Mouse (Mus musculus) forebrain, postnatal 0 days (tissue): ENCODE data around the gene Kdm2a. TPM values are rescaled to one million over a fixed set of nuclear protein-coding genes. Genes with fewer than 3 reads are reported as not detected.

ENCODE experiments used
- ATAC-seq: fragments of 200-750 bp; cut with Nextera tagmentation; 2 replicates; pipeline ENCODE4 v1.8.0; 2017; ENCODE audit warnings: mild to moderate bottlenecking, moderate library complexity
- DNase-seq: peaks from one replicate; pipeline ENCODE4 v3.0.0-alpha.2; 2015
- H3K27ac ChIP-seq: fragments of 300-500 bp; sonication (generic); 2 replicates; pipeline ENCODE4 v1.5.1; 2014; ENCODE audit warnings: low read depth, mild to moderate bottlenecking, antibody characterized with exemption, low read length, moderate library complexity, mixed read lengths
- H3K27me3 ChIP-seq: fragments of 300-500 bp; sonication (generic); 2 replicates; pipeline ENCODE4 v1.6.1; 2014; ENCODE audit warnings: mild to moderate bottlenecking, low read length, mixed read lengths; ENCODE audit not compliant: insufficient read depth
- H3K36me3 ChIP-seq: fragments of 300-500 bp; sonication (generic); 2 replicates; pipeline ENCODE4 v1.6.1; 2014; ENCODE audit warnings: mild to moderate bottlenecking, moderate library complexity; ENCODE audit not compliant: insufficient read depth
- H3K4me1 ChIP-seq: fragments of 300-500 bp; sonication (generic); 2 replicates; pipeline ENCODE4 v1.6.1; 2014; ENCODE audit warnings: antibody characterized with exemption; ENCODE audit not compliant: insufficient read depth
- H3K4me2 ChIP-seq: fragments of 300-500 bp; sonication (generic); 2 replicates; pipeline ENCODE4 v1.6.1; 2014; ENCODE audit warnings: low read depth, mild to moderate bottlenecking, moderate library complexity
- H3K4me3 ChIP-seq: fragments of 300-500 bp; sonication (generic); 2 replicates; pipeline ENCODE4 v1.5.1; 2014; ENCODE audit warnings: low read depth, low read length, mixed read lengths
- H3K9ac ChIP-seq: fragments of 300-500 bp; sonication (generic); 2 replicates; pipeline ENCODE4 v1.6.1; 2014; ENCODE audit warnings: mild to moderate bottlenecking
- H3K9me3 ChIP-seq: fragments of 300-500 bp; sonication (generic); 2 replicates; pipeline ENCODE4 v1.6.1; 2016; ENCODE audit warnings: low read length
- CTCF ChIP-seq: sonication (generic); IDR thresholded peaks from 2 replicates; pipeline ENCODE4 v1.5.1; 2016; ENCODE audit warnings: antibody characterized with exemption, control low read depth, low read depth
- WGBS: fragments of 180-500 bp; shearing (Covaris S2); extraction: QIAGEN DNeasy Blood & Tissue Kit; methylation state at CpG from one replicate; pipeline ENCODE4 v1.1.7; 2014; 5-methylcytosine and 5-hydroxymethylcytosine counted together
- polyA plus RNA-seq: library from polyadenylated mRNA; unstranded; fragments of >200 nt; fragmentation: Nextera tagmentation; extraction: Ambion mirVana; gene quantifications from 2 replicates; pipeline ENCODE4 v1.2.1, GENCODE M21; 2015
- total RNA-seq: library from RNA; depleted of rRNA; stranded (reverse); fragments of >200 nt; gene quantifications from 2 replicates; pipeline ENCODE4 v1.2.3, GENCODE M21; 2014

Kdm2a gene
- total and polyA plus RNA-seq, 2 experiments from 2014 or later: 19.5 to 71.7 TPM

DNA sequence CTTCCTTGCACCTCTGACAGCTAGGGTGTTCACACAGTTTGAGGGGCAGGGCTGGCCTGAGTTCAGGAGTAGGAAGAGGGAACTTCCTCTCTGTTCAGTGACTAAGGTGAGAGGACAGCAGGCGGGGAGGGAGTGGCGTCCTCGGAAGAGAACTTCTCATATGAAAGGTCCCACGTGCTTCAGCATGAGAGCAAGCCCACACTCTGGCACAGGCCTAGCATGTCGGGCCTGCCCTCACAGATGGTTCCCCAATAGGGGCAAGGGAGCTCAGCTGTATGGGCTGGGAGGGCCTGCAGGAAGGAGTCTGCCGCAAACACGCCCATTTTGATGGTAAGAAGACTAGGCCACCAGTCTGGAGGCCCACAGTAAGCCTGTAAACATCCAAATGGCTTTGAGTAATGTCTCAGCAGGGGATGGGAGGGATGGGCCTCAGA is 97.8 kb downstream of the Kdm2a start:
- DNase-seq (no peak), ATAC-seq (no peak)
- Histone ChIP-seq H3K36me3 (no peaks in the 10 kb centered on the region), H3K9me3 (no peaks in the 10 kb centered on the region), H3K4me2 (no peak overlapping the region), H3K27ac (no peak overlapping the region), H3K9ac (no peak overlapping the region), H3K4me1 (peaks cover 35% of the 10 kb centered on the region), H3K27me3 (no peaks in the 10 kb centered on the region), H3K4me3 (no peak overlapping the region)
- 47% methylated on average over 7 of the region's 7 CpGs for WGBS
- TF ChIP-seq CTCF: no peak

DNA sequence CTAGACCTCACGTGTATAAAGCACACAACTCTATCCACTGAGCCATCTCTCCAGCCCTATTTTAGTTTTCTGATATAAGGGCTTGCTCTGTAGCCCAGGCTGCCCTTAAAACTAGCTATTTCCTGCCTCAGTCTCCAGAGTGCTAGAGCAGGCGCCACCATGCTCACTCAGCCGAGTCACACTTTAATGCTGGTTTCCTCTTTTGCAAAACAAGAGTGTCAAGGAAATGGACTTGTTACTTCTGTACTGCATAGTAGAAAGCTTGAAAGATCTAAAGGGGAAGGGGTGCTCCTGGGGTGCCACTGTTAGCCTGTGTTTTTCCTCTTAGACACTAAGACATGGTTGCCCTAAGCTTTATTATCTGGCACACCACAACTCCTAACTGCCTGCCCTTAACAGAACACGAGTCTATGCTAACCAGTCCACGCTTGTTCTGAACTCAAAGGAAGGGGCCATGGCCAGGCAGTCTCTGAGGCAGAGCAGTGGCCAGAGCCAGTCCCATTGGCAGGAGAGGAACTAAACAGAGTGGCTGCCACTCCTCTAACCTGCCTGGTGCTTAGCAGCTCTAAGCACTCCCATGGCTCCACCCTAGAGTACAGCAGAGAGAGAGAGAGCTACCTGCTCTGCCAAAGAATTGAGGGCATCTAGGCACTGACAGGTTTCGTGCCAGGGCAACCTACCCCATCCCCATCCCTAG is 98.4 kb downstream of the Kdm2a start:
- H3K27me3 ChIP-seq: no peaks in the 10 kb centered on the region
- peaks cover 31% of the 10 kb centered on the region for H3K4me1 ChIP-seq
- no peak overlapping the region for H3K4me2 ChIP-seq
- H3K9ac ChIP-seq: no peak overlapping the region
- H3K9me3 ChIP-seq: no peaks in the 10 kb centered on the region
- TF ChIP-seq CTCF: no peak
- H3K36me3 ChIP-seq: 0 out of 2 replicates have a peak, but pooled peaks cover under 1% of the 10 kb centered on the region
- DNase-seq (no peak), ATAC-seq (no peak)
- no peak overlapping the region for H3K4me3 ChIP-seq
- WGBS: 82% methylated on average over 6 of the region's 6 CpGs
- no peak overlapping the region for H3K27ac ChIP-seq

DNA sequence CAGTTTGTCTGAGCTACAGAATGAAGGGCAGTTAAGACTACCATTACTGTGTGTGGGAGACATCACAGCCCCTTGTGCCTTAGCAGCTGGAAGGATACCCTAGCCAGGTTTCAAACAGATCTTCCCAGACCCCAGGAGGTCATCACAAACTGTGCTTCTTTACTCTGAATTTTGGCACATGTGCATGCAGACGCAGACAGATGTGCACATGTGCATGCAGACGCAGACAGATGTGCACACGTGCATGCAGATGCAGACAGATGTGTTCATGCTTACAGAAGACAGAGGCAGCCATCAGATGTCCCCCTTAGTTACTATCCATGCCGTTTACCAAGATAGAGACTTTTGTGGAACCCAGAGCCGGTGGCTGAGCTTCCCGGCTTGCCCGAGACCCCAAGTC is 99.0 kb downstream of the Kdm2a start:
- no peak for ATAC-seq
- Histone ChIP-seq H3K4me1 (peaks cover 25% of the 10 kb centered on the region), H3K9me3 (no peaks in the 10 kb centered on the region), H3K4me3 (no peak overlapping the region), H3K27ac (no peak overlapping the region), H3K9ac (no peak overlapping the region), H3K4me2 (no peak overlapping the region), H3K36me3 (0 out of 2 replicates have a peak, but pooled peaks cover 4% of the 10 kb centered on the region), H3K27me3 (no peaks in the 10 kb centered on the region)
- WGBS: 91% methylated on average over 7 of the region's 7 CpGs
- DNase-seq: no peak
- TF ChIP-seq CTCF: no peak

DNA sequence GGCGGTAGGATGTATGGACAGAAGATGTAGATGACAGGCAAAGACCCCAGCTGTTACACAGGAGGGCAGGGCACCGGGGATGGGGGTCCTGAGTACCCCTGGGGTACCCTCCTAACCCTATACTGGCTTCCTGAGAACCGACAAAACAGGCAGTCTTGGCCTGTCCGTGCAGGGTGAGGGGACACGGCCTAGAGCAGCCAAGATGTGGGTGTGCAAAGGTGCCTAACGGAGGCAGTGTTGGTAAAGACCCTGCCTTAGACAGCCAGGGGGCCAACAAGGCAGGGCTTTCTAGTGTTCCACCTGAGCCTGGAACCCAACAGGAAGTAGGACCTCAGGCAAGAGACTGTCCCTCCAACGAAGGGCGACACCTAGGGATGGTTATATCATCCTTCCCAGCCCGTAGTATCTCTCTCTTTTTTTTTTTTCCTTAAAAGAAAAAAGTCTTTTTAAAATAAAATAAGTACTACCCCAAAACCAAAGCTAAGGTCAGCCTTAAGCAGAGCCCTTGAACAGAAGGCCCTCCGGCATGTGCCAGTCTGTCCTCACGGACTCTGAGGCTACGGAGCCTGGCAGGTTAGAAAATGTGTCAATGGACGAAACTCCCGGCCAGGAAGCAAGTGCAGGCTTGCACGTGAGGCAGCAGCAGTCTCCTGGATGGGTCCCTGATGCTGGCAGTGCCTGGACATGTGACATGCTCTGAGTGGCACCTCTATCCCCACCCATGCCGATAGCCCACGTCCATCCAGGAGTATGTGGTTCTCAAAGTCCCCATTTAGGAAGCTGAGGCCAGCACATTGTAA is 99.6 kb downstream of the Kdm2a start:
- Histone ChIP-seq H3K9ac (no peak overlapping the region), H3K27me3 (no peaks in the 10 kb centered on the region), H3K4me1 (peaks cover 19% of the 10 kb centered on the region), H3K4me3 (no peak overlapping the region), H3K36me3 (0 out of 2 replicates have a peak, but pooled peaks cover 4% of the 10 kb centered on the region), H3K4me2 (no peak overlapping the region), H3K9me3 (no peaks in the 10 kb centered on the region), H3K27ac (no peak overlapping the region)
- whole genome bisulfite sequencing: 93% methylated on average over 17 of the region's 17 CpGs
- TF ChIP-seq CTCF: no peak
- no peak for ATAC-seq
- no peak for DNase-seq

DNA sequence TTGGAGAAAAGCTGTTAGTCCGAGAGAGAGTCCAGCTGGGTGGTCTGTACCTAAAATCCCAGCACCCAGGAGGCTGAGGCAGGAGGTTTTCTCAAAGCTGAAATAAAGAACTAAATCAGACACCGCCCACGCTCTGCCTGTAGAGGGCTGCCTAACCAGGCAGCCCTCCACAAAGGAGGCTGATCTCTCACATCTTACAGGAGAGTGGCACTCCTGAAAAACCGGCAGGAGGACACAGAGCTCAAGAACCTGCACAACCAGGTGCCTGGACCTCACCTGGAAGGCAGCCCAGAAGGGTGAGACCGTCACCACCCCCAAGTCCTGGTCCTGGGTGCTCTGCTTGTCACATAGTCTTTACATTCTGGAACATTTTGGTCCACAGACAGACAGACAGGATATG is 100.2 kb downstream of the Kdm2a start:
- no peak overlapping the region for H3K4me2 ChIP-seq
- peaks cover 13% of the 10 kb centered on the region for H3K4me1 ChIP-seq
- no peaks in the 10 kb centered on the region for H3K27me3 ChIP-seq
- ATAC-seq (no peak), DNase-seq (no peak)
- H3K36me3 ChIP-seq: peaks cover 8% of the 10 kb centered on the region
- no peak overlapping the region for H3K27ac ChIP-seq
- WGBS: 91% methylated on average over 5 of the region's 5 CpGs
- TF ChIP-seq CTCF: no peak
- H3K9me3 ChIP-seq: no peaks in the 10 kb centered on the region
- no peak overlapping the region for H3K4me3 ChIP-seq
- no peak overlapping the region for H3K9ac ChIP-seq

DNA sequence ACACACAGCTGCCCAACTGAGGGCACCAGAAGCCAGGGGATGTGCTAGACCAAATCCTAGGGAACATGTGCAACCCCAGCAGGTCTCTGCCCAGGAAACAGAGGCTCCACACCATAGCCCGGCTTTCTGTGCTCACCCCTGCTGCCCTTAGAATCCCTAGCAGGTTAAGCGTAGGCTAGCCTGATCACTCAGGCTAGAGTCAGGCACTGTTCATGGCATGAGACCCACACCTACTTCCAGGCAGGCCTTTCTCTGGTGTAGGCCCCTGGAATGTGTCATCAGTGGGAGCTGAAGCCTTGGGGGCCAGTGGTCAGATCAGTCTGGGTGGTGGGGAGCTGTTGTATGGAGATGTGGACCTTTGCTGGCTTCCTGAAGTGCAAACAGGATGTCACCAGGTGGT is 101.5 kb downstream of the Kdm2a start:
- TF ChIP-seq CTCF: no peak
- DNase-seq: no peak
- Histone ChIP-seq H3K4me1 (peaks cover under 1% of the 10 kb centered on the region; the same call in 1 of the 2 replicates), H3K27me3 (no peaks in the 10 kb centered on the region), H3K36me3 (peaks cover 20% of the 10 kb centered on the region), H3K9ac (no peak overlapping the region), H3K9me3 (no peaks in the 10 kb centered on the region), H3K4me3 (no peak overlapping the region), H3K4me2 (no peak overlapping the region), H3K27ac (no peak overlapping the region)
- WGBS: 88% methylated on average over 2 of the region's 2 CpGs
- no peak for ATAC-seq

DNA sequence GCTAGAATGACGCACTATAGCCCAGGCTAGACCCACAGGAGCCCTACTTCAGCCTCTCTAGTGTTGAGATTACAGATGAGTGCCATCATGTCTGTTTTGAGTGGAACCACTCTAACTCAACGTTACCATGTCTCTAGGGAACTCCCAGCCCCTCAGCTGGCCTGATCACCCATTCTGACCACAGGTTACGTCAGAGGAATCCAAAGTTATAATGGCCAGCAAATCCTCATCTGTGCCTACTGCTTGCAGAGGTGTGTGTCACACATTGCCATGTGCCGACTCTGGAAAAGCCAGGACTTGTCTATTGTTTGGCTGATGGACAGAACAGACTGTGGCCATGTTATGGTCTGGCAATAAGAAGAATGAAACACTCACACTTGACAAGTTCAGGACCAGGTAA is 102.7 kb downstream of the Kdm2a start:
- H3K27me3 ChIP-seq: no peaks in the 10 kb centered on the region
- WGBS: 90% methylated on average over 4 of the region's 4 CpGs

More for the DNA sequence above, 102.7 kb downstream of the Kdm2a start:
- H3K27ac ChIP-seq: no peak overlapping the region
- H3K4me1 ChIP-seq: no peaks in the 10 kb centered on the region
- peaks cover 32% of the 10 kb centered on the region for H3K36me3 ChIP-seq
- H3K9me3 ChIP-seq: no peaks in the 10 kb centered on the region
- no peak overlapping the region for H3K4me3 ChIP-seq
- no peak overlapping the region for H3K9ac ChIP-seq
- H3K4me2 ChIP-seq: no peak overlapping the region
- DNase-seq: no peak
- no peak for TF ChIP-seq CTCF
- ATAC-seq: no peak
